ENCODE assay signal across 33 mouse cellular contexts in the genomic region with DNA sequence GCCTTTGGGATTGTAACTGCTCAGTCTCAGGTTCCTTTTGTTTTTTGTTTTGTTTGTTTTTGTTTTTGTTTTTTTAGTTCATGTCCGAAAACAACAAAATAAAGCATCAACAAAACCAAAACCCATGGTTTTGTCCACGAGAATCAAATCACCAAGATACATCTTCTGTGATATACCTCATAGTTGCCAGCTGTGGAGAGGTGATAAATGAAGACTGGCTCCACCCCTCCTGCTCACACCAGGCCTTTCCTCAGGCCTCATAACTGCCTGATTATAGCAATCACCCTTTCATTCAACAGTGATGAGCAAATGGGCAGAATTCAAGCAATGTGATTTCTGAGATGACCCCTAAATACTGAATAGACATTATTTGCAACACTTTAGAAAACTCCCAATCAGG. TPM values are rescaled to one million over a fixed set of nuclear protein-coding genes. Genes with fewer than 3 reads are reported as not detected.
A peak's percentile ranks its signal among the peaks of the same experiment; 100 is the strongest.
DNase-seq lines count a peak whose midpoint lies in the region; ATAC-seq and TF ChIP-seq lines count a peak whose summit lies in the region.
"Had no signal": no experiment of that assay in that cellular context is flagged by ENCODE, and none has a peak within 500 bp of the region (broad histone marks: within the 10 kb centered on the region; RNA-seq: fewer than 3 reads in every experiment).

No protein-coding gene starts in this region.

- H3K4me2 ChIP-seq in stomach, embryonic 15.5 days, result no peak overlapping the region
- H3K4me2 ChIP-seq in stomach, postnatal 0 days (replicated peaks; ENCODE audit: low read depth), result no peak overlapping the region
- H3K4me2 ChIP-seq in liver, embryonic 14.5 days (ENCODE audit: low read depth), result peak overlapping the region; percentile 30
- H3K4me2 ChIP-seq: forebrain, embryonic 13.5 days; heart, embryonic 13.5 days; hindbrain, embryonic 14.5 days; lung, embryonic 14.5 days; midbrain, embryonic 12.5 days; neural tube, embryonic 13.5 days had no signal

- H3K27ac ChIP-seq in stomach, embryonic 15.5 days, result no peak overlapping the region
- H3K27ac ChIP-seq in stomach, postnatal 0 days (replicated peaks), result no peak overlapping the region
- peak overlapping the region; percentile 29 for H3K27ac ChIP-seq in liver, embryonic 14.5 days
- H3K27ac ChIP-seq: forebrain, embryonic 13.5 days; heart, embryonic 13.5 days; hindbrain, embryonic 14.5 days; midbrain, embryonic 12.5 days; neural tube, embryonic 13.5 days had no signal

- TF ChIP-seq CTCF in stomach, postnatal 0 days (IDR thresholded peaks at IDR 0.05; ENCODE audit: low read depth), result no peak
- TF ChIP-seq CTCF in liver, embryonic 14.5 days (IDR thresholded peaks at IDR 0.05; ENCODE audit: low read depth), result no peak

- ATAC-seq in stomach, embryonic 15.5 days (ENCODE audit: insufficient read depth, low FRiP score, low read depth), result peak; percentile 58; the same call in 1 of the 2 replicates
- ATAC-seq in stomach, postnatal 0 days (ENCODE audit: low FRiP score, low TSS enrichment), result no peak
- ATAC-seq in erythroid progenitor cell, adult 5-6 weeks (replicated peaks; ENCODE audit: low FRiP score, poor library complexity, severe bottlenecking), result peak; percentile 95
- ATAC-seq in liver, embryonic 14.5 days (ENCODE audit: insufficient read depth), result peak; percentile 93
- peak; percentile 86 for ATAC-seq in megakaryocyte-erythroid progenitor cell, adult 5-6 weeks (replicated peaks; ENCODE audit: low FRiP score, low TSS enrichment, poor library complexity, severe bottlenecking)
- ATAC-seq in megakaryocyte, adult 5-6 weeks (ENCODE audit: poor library complexity, severe bottlenecking), result no peak
- ATAC-seq: activated CD4-positive, CD25-positive, alpha-beta regulatory T cell, adult 4 months; forebrain, embryonic 13.5 days had no signal

- H3K36me3 ChIP-seq in stomach, embryonic 15.5 days, result peaks cover 5% of the 10 kb centered on the region; the same call in 1 of the 2 replicates
- H3K36me3 ChIP-seq in stomach, postnatal 0 days (ENCODE audit: control insufficient read depth, insufficient read depth, low read length), result peaks cover 14% of the 10 kb centered on the region
- H3K36me3 ChIP-seq in liver, embryonic 14.5 days (replicated peaks; ENCODE audit: control insufficient read depth, insufficient read depth, low read depth), result peaks cover 3% of the 10 kb centered on the region

- WGBS in stomach, embryonic 15.5 days, result 84% methylated on average over 2 of the region's 2 CpGs
- 86% methylated on average over 2 of the region's 2 CpGs for WGBS in stomach, postnatal 0 days
- WGBS in liver, embryonic 14.5 days (ENCODE audit: insufficient replicate concordance), result 33% methylated on average over 2 of the region's 2 CpGs

- H3K4me3 ChIP-seq in stomach, embryonic 15.5 days (replicated peaks), result no peak overlapping the region
- H3K4me3 ChIP-seq in stomach, postnatal 0 days (ENCODE audit: low read depth, low read length), result no peak overlapping the region
- no peak overlapping the region for H3K4me3 ChIP-seq in liver, embryonic 14.5 days (ENCODE audit: insufficient read depth in 1 of 2, low read depth in 2 of 2, low read length in 2 of 2)
- H3K4me3 ChIP-seq: forebrain, embryonic 13.5 days; heart, embryonic 13.5 days; midbrain, embryonic 12.5 days; myocyte; neural tube, embryonic 13.5 days had no signal

- H3K4me1 ChIP-seq in stomach, embryonic 15.5 days, result no peaks in the 10 kb centered on the region
- H3K4me1 ChIP-seq in stomach, postnatal 0 days (replicated peaks; ENCODE audit: control insufficient read depth, insufficient read depth), result no peaks in the 10 kb centered on the region
- peaks cover 13% of the 10 kb centered on the region in 2 experiments for H3K4me1 ChIP-seq in liver, embryonic 14.5 days (replicated peaks; ENCODE audit: control insufficient read depth in 2 of 2, insufficient read depth in 2 of 2, low read length in 1 of 2)
- H3K4me1 ChIP-seq: forebrain, embryonic 13.5 days; heart, embryonic 13.5 days; midbrain, embryonic 12.5 days; neural tube, embryonic 13.5 days had no signal

- DNase-seq in stomach, postnatal 0 days (ENCODE audit: low spot score), result no peak
- peak; percentile 55 to 70 (median 63) for DNase-seq in liver, embryonic 14.5 days (ENCODE audit: low read depth in 3 of 3, low spot score in 3 of 3)
- DNase-seq in thymus, postnatal 0 days (ENCODE audit: low spot score), result no peak
- no peak for DNase-seq in B cell, adult 2 months
- DNase-seq: adrenal gland, adult 2 months; cerebellum, adult 18-20 months; cerebellum, postnatal 10 days; gastrocnemius, postnatal 14 days; heart, postnatal 10 days; kidney, postnatal 14 days; left cerebral cortex, postnatal 4 days; lung, embryonic 14.5 days; lung, postnatal 14 days; retina, postnatal 1 day; right cerebral cortex, postnatal 14 days; thymus, adult 18-20 months; thymus, postnatal 4 days had no signal

- no peaks in the 10 kb centered on the region for H3K9me3 ChIP-seq in stomach, embryonic 15.5 days
- H3K9me3 ChIP-seq in stomach, postnatal 0 days (ENCODE audit: control insufficient read depth, low read length), result no peaks in the 10 kb centered on the region
- no peaks in the 10 kb centered on the region for H3K9me3 ChIP-seq in liver, embryonic 14.5 days (ENCODE audit: control insufficient read depth, low read length)

- no peak for TF ChIP-seq EP300 in stomach, postnatal 0 days (optimal IDR thresholded peaks at IDR 0.05)
- peak; percentile 82 for TF ChIP-seq EP300 in liver, embryonic 14.5 days (IDR thresholded peaks at IDR 0.05; ENCODE audit: low read depth)

- H3K27me3 ChIP-seq in stomach, embryonic 15.5 days (replicated peaks), result no peaks in the 10 kb centered on the region
- no peaks in the 10 kb centered on the region for H3K27me3 ChIP-seq in stomach, postnatal 0 days (ENCODE audit: control insufficient read depth, insufficient read depth, low read length)
- no peaks in the 10 kb centered on the region for H3K27me3 ChIP-seq in liver, embryonic 14.5 days (ENCODE audit: control insufficient read depth, insufficient read depth, low read length)
- H3K27me3 ChIP-seq: forebrain, embryonic 13.5 days; heart, embryonic 13.5 days; midbrain, embryonic 12.5 days; neural tube, embryonic 13.5 days had no signal

- no peak overlapping the region for H3K9ac ChIP-seq in stomach, embryonic 15.5 days
- no peak overlapping the region for H3K9ac ChIP-seq in stomach, postnatal 0 days (ENCODE audit: low read length)
- no peak overlapping the region for H3K9ac ChIP-seq in liver, embryonic 14.5 days (replicated peaks)
- H3K9ac ChIP-seq: forebrain, embryonic 13.5 days; heart, embryonic 13.5 days; hindbrain, embryonic 14.5 days; lung, embryonic 14.5 days; midbrain, embryonic 12.5 days; neural tube, embryonic 13.5 days had no signal

RNA-seq across cellular contexts. Expression of a gene that starts 14.5 kb away (rescaled TPM):
- 0.28 and 0.37 TPM in 2 replicates for polyA plus RNA-seq in stomach, embryonic 15.5 days (2015; fragmentation: Nextera tagmentation; extraction: Ambion mirVana)
- 0.21 and 0.42 TPM in 2 replicates for polyA plus RNA-seq in stomach, postnatal 0 days (2015; fragmentation: Nextera tagmentation; extraction: Ambion mirVana)
- total RNA-seq in erythroid progenitor cell, adult 5-6 weeks (2015; ENCODE audit: low replicate concordance), result 0.42 TPM in 1 of 2 replicates, not detected in the other
- total RNA-seq in erythroid progenitor cell, adult 5-6 weeks (2017; ENCODE audit: low replicate concordance), result 0.51 TPM in 1 of 2 replicates, not detected in the other
- not detected in 2 replicates for polyA plus RNA-seq in liver, embryonic 14.5 days (2012; rRNA removed)
- not detected in 2 replicates for polyA plus RNA-seq in liver, embryonic 14.5 days (2014; fragmentation: Nextera tagmentation; extraction: Ambion mirVana)
- total RNA-seq in megakaryocyte-erythroid progenitor cell, adult 5-6 weeks (2014; fragmentation: Nextera tagmentation), result not detected in 2 replicates
- total RNA-seq in megakaryocyte-erythroid progenitor cell, adult 5-6 weeks (2017), result not detected in 2 replicates
- 0.05 TPM in 1 of 2 replicates, not detected in the other for total RNA-seq in megakaryocyte, adult 5-6 weeks (2015)
- 0.07 TPM in 1 of 2 replicates, not detected in the other for total RNA-seq in megakaryocyte, adult 5-6 weeks (2017)
- polyA plus RNA-seq in thymus, postnatal 0 days (2015; fragmentation: Nextera tagmentation; extraction: Ambion mirVana), result 0.59 and 0.62 TPM in 2 replicates
- total RNA-seq: adrenal gland, adult 2 months; common myeloid progenitor, adult 5-6 weeks; gastrocnemius, postnatal 14 days; granulocyte monocyte progenitor cell, adult 5-6 weeks had no signal
- polyA plus RNA-seq: embryonic facial prominence, embryonic 14.5 days; intestine, postnatal 0 days; midbrain, embryonic 12.5 days; small intestine, adult 2 months had no signal

Comparison
In these comparisons a context has a peak if more than half of its experiments do, and no peak if none do; other contexts are left out.
1. ATAC-seq: peak in stomach, embryonic 15.5 days (single experiment), erythroid progenitor cell, adult 5-6 weeks (single experiment), liver, embryonic 14.5 days (single experiment) and megakaryocyte-erythroid progenitor cell, adult 5-6 weeks (single experiment); none in stomach, postnatal 0 days (single experiment) and megakaryocyte, adult 5-6 weeks (single experiment).
2. DNase-seq: peak in liver, embryonic 14.5 days (3 of 3); none in stomach, postnatal 0 days (single experiment), thymus, postnatal 0 days (single experiment) and B cell, adult 2 months (0 of 2).